ENCODE assay signal across 8 mouse cellular contexts in the genomic region with DNA sequence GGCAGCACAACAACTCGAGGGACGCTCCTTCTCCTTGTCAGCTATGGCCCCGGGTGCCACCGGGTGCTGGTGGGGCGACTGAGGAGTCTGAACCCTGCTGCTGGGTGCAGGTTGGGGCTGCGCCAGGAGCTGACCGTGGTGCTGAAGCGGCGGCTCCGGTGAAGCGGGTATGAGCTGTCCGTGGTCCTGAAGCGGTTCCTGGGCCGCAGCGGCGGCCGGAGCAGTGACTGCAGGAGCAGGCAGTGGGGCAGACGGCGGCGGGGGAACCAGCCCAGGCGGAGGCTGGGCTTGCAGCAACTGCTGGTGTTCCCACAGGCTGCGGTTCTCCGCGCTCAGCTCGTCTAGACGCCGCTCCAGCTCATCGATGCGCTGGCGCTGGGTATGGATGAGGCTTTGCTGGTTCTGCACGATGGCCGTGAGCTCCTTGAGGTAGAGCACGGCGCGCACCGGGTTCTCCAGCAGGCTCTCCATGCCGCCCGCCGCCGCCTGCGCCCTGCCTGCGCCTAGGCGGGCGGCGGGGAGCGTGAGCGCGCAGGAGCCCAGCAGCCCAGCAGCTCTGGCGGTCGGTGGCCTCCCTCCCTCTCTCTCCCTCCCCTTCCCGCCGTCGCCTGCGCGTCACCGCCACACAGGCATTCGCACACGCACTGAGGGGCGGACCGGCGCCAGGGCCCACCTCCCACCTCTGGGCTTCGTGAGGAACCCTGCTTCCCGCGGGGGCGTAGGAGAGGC. TPM values are rescaled to one million over a fixed set of nuclear protein-coding genes. Genes with fewer than 3 reads are reported as not detected.
DNase-seq lines count a peak whose midpoint lies in the region; ATAC-seq lines count a peak whose summit lies in the region.

Iqsec3 (minus strand) TSS at position 586 of the 729 bp plus-strand sequence.

- H3K36me3 ChIP-seq in forebrain, embryonic 10.5 days (replicated peaks), result no peaks in the 10 kb centered on the region
- no peaks in the 10 kb centered on the region for H3K36me3 ChIP-seq in heart, embryonic 14.5 days (ENCODE audit: control insufficient read depth, insufficient read depth, low read length)
- no peaks in the 10 kb centered on the region for H3K36me3 ChIP-seq in liver, embryonic 12.5 days
- no peaks in the 10 kb centered on the region for H3K36me3 ChIP-seq in stomach, embryonic 16.5 days (ENCODE audit: control insufficient read depth, insufficient read depth, low read length)

- no peak within 1 kb of the TSS for H3K9ac ChIP-seq in heart, embryonic 14.5 days (ENCODE audit: low read length)
- H3K9ac ChIP-seq in liver, embryonic 12.5 days, result no peak within 1 kb of the TSS
- no peak within 1 kb of the TSS for H3K9ac ChIP-seq in stomach, embryonic 16.5 days (ENCODE audit: low read length)

- H3K9me3 ChIP-seq in forebrain, embryonic 10.5 days, result no peaks in the 10 kb centered on the region
- no peaks in the 10 kb centered on the region for H3K9me3 ChIP-seq in heart, embryonic 14.5 days (ENCODE audit: control insufficient read depth, low read length)
- H3K9me3 ChIP-seq in liver, embryonic 12.5 days (replicated peaks), result no peaks in the 10 kb centered on the region
- H3K9me3 ChIP-seq in stomach, embryonic 16.5 days (replicated peaks; ENCODE audit: control insufficient read depth, low read length), result no peaks in the 10 kb centered on the region

- peak within 1 kb of the TSS; percentile 55 for H3K4me3 ChIP-seq in forebrain, embryonic 10.5 days
- peak within 1 kb of the TSS; percentile 17 to 24; a peak in 3 of 4 replicates for H3K4me3 ChIP-seq in heart, embryonic 14.5 days (ENCODE audit: control insufficient read depth in 1 of 2, insufficient read depth in 1 of 2, low read depth in 1 of 2, low read length in 2 of 2)
- H3K4me3 ChIP-seq in liver, embryonic 12.5 days, result peak within 1 kb of the TSS; percentile 13
- peak within 1 kb of the TSS; percentile 26 for H3K4me3 ChIP-seq in stomach, embryonic 16.5 days (replicated peaks; ENCODE audit: low read length)

- H3K4me1 ChIP-seq in forebrain, embryonic 10.5 days, result peaks cover 15% of the 10 kb centered on the region
- peaks cover 0 to 4% of the 10 kb centered on the region in 2 experiments; a peak in 1 of 4 replicates for H3K4me1 ChIP-seq in heart, embryonic 14.5 days (ENCODE audit: control insufficient read depth in 2 of 2, insufficient read depth in 2 of 2, low read length in 2 of 2)
- H3K4me1 ChIP-seq in liver, embryonic 12.5 days, result no peaks in the 10 kb centered on the region
- peaks cover 4% of the 10 kb centered on the region; the same call in 1 of the 2 replicates for H3K4me1 ChIP-seq in stomach, embryonic 16.5 days (ENCODE audit: control insufficient read depth, insufficient read depth, low read length)

- peaks cover 40% of the 10 kb centered on the region for H3K27me3 ChIP-seq in forebrain, embryonic 10.5 days (ENCODE audit: poor library complexity, severe bottlenecking)
- H3K27me3 ChIP-seq in heart, embryonic 14.5 days (ENCODE audit: control insufficient read depth, insufficient read depth, low read length), result peaks cover 37% of the 10 kb centered on the region
- H3K27me3 ChIP-seq in liver, embryonic 12.5 days (replicated peaks), result peaks cover 35% of the 10 kb centered on the region
- peaks cover 22% of the 10 kb centered on the region for H3K27me3 ChIP-seq in stomach, embryonic 16.5 days (ENCODE audit: control insufficient read depth, insufficient read depth, low read length)

- peak; percentile 33 to 46 for DNase-seq in monocyte, adult 2 months (ENCODE audit: low read depth in 1 of 2, low spot score in 2 of 2)
- peak; percentile 95 for DNase-seq in forebrain, embryonic 10.5 days (ENCODE audit: extremely low spot score, low spot score)
- peak; percentile 98 for DNase-seq in kidney, postnatal 10 days
- peak; percentile 98 for DNase-seq in neural tube, embryonic 10.5 days (ENCODE audit: extremely low spot score, low spot score)

- H3K4me2 ChIP-seq in heart, embryonic 14.5 days (ENCODE audit: low read length), result peak within 1 kb of the TSS; percentile 65
- H3K4me2 ChIP-seq in liver, embryonic 12.5 days, result peak within 1 kb of the TSS; percentile 53
- peak within 1 kb of the TSS; percentile 51 for H3K4me2 ChIP-seq in stomach, embryonic 16.5 days (ENCODE audit: low read depth, low read length)

- no peak within 1 kb of the TSS for H3K27ac ChIP-seq in forebrain, embryonic 10.5 days
- H3K27ac ChIP-seq in heart, embryonic 14.5 days (replicated peaks in 1 of 2; ENCODE audit: control insufficient read depth in 1 of 2, insufficient read depth in 1 of 2, low read depth in 2 of 2, low read length in 2 of 2), result no peak within 1 kb of the TSS
- no peak within 1 kb of the TSS for H3K27ac ChIP-seq in liver, embryonic 12.5 days
- no peak within 1 kb of the TSS for H3K27ac ChIP-seq in stomach, embryonic 16.5 days (ENCODE audit: low read length)

- ATAC-seq in monocyte, adult 5-6 weeks (replicated peaks; ENCODE audit: insufficient number of reproducible peaks, low FRiP score, low TSS enrichment, poor library complexity, severe bottlenecking), result no peak
- peak; percentile 79; the same call in 1 of the 2 replicates for ATAC-seq in heart, embryonic 14.5 days (ENCODE audit: insufficient number of reproducible peaks, insufficient read depth, low FRiP score, low read depth)
- peak; percentile 65 for ATAC-seq in liver, embryonic 12.5 days
- peak; percentile 92 for ATAC-seq in stomach, embryonic 16.5 days (ENCODE audit: insufficient read depth, low FRiP score)

- under 1% methylated on average over 64 of the region's 65 CpGs for WGBS in forebrain, embryonic 10.5 days
- under 1% methylated on average over 63 of the region's 65 CpGs for WGBS in heart, embryonic 14.5 days
- 2% methylated on average over 64 of the region's 65 CpGs for WGBS in liver, embryonic 12.5 days (ENCODE audit: insufficient replicate concordance)
- WGBS in stomach, embryonic 16.5 days, result 1% methylated on average over 65 of the region's 65 CpGs

RNA-seq across cellular contexts. Expression of gene Iqsec3, which starts in this region (rescaled TPM):
- total RNA-seq in monocyte, adult 5-6 weeks (2017), result not detected in 3 replicates
- 0.09 and 0.20 TPM in 2 replicates for polyA plus RNA-seq in forebrain, embryonic 10.5 days (2016; fragmentation: Nextera tagmentation; extraction: Ambion mirVana)
- 0.03 TPM in 1 of 2 replicates, not detected in the other for polyA plus RNA-seq in heart, embryonic 14.5 days (2014; fragmentation: Nextera tagmentation; extraction: Ambion mirVana)
- polyA plus RNA-seq in liver, embryonic 12.5 days (2016; fragmentation: Nextera tagmentation; extraction: Ambion mirVana), result not detected in 2 replicates
- polyA plus RNA-seq in stomach, embryonic 16.5 days (2015; fragmentation: Nextera tagmentation; extraction: Ambion mirVana), result 0.12 and 0.21 TPM in 2 replicates

Comparison
In these comparisons a context has a peak if more than half of its experiments do, and no peak if none do; other contexts are left out.
1. Peak in DNase-seq and H3K4me3 ChIP-seq in forebrain, embryonic 10.5 days; RNA of the gene not detected or under 1 TPM.
2. Peak in ATAC-seq, H3K4me3 ChIP-seq and H3K4me2 ChIP-seq in heart, embryonic 14.5 days; RNA of the gene not detected or under 1 TPM.
3. Peak in ATAC-seq, H3K4me3 ChIP-seq and H3K4me2 ChIP-seq in liver, embryonic 12.5 days; RNA of the gene not detected or under 1 TPM.
4. Peak in ATAC-seq, H3K4me3 ChIP-seq and H3K4me2 ChIP-seq in stomach, embryonic 16.5 days; RNA of the gene not detected or under 1 TPM.
5. DNase-seq: peak in every context shown above with its lines; median percentile 98 in kidney, postnatal 10 days; 98 in neural tube, embryonic 10.5 days; 95 in forebrain, embryonic 10.5 days; 40 in monocyte, adult 2 months.